ENCODE assay signal across 11 mouse cellular contexts in genomic region chr6:71503001-71503400, GRCm38 (mm10).
"Had no signal": no experiment of that assay in that cellular context is flagged by ENCODE, and none has a peak within 500 bp of the region (broad histone marks: within the 10 kb centered on the region; RNA-seq: fewer than 3 reads in every experiment).

No protein-coding gene starts in this region.

- H3K9me3 ChIP-seq: kidney, embryonic 15.5 days; limb, embryonic 15.5 days; midbrain, embryonic 12.5 days; neural tube, embryonic 15.5 days had no signal

- H3K9ac ChIP-seq: kidney, embryonic 15.5 days; limb, embryonic 15.5 days; liver, embryonic 14.5 days; midbrain, embryonic 12.5 days; neural tube, embryonic 15.5 days had no signal

- DNase-seq: kidney, postnatal 14 days; layer of hippocampus, postnatal 36 days; lung, adult 18-20 months; thymus, postnatal 4 days had no signal

- H3K4me3 ChIP-seq: kidney, embryonic 15.5 days; limb, embryonic 15.5 days; midbrain, embryonic 12.5 days; myocyte; neural tube, embryonic 15.5 days had no signal

- H3K4me2 ChIP-seq: kidney, embryonic 15.5 days; limb, embryonic 15.5 days; midbrain, embryonic 12.5 days; neural tube, embryonic 15.5 days had no signal

- H3K4me1 ChIP-seq: kidney, embryonic 15.5 days; limb, embryonic 15.5 days; midbrain, embryonic 12.5 days had no signal

- H3K27me3 ChIP-seq: kidney, embryonic 15.5 days; limb, embryonic 15.5 days; midbrain, embryonic 12.5 days; neural tube, embryonic 15.5 days had no signal

- H3K27ac ChIP-seq: kidney, embryonic 15.5 days; limb, embryonic 15.5 days; liver, embryonic 14.5 days; midbrain, embryonic 12.5 days; neural tube, embryonic 15.5 days; stomach, postnatal 0 days had no signal
